Mouse (Mus musculus) adrenal gland, postnatal 4 days (tissue): Measurements from ENCODE around the gene Slc2a5. TPM values are rescaled to one million over a fixed set of nuclear protein-coding genes. Genes with fewer than 3 reads are reported as not detected.

Experiments
- DNase-seq, 2 experiments: peaks; one replicate each; pipeline ENCODE4 v3.0.0; 2021 to 2022; ENCODE audit warnings: low spot score in 2 of 2, mixed read lengths in 2 of 2
- long read RNA-seq, 2 experiments: library from polyadenylated mRNA; stranded (forward); transcript quantifications; one replicate each; pipeline ENCODE4 v2.0.0; 2021
- total RNA-seq, 2 experiments: library from RNA; stranded (reverse); gene quantifications; 2 replicates each; pipeline ENCODE4 v1.2.3; 2021

Gene Slc2a5
- total RNA-seq, result 1 to 10 TPM in 1 of 2 experiments, under 1 TPM in 1; 0.73 to 3.5 TPM
- long read RNA-seq, experiment 1, result 0 reads
- long read RNA-seq, experiment 2, partial matches to known transcripts, result 2 of 2 reads
- long read RNA-seq, experiment 2, other reads (novel, unspliced or antisense), result 0 of 2 reads

- no peak for DNase-seq
Measured at GRCm38 (mm10) chr4:150119055-150119454, at the start of gene Slc2a5. Gene Slc2a5 (plus strand): TSS chr4:150119283.

- no peak for DNase-seq
Measured at GRCm38 (mm10) chr4:150070136-150070535, 48.9 kb upstream of the Slc2a5 start.

- no peak for DNase-seq
Measured at GRCm38 (mm10) chr4:150072416-150073101, 46.5 kb upstream of the Slc2a5 start.

GRCm38 (mm10) chr4:150073102-150073473 lies 46.0 kb upstream of the Slc2a5 start:
- DNase-seq, result peak in 1 of 2 experiments; percentile 35

- no peak for DNase-seq
Measured at GRCm38 (mm10) chr4:150075350-150075749, 43.7 kb upstream of the Slc2a5 start.

GRCm38 (mm10) chr4:150076147-150076546 lies 42.9 kb upstream of the Slc2a5 start:
- DNase-seq, result no peak

GRCm38 (mm10) chr4:150078646-150079045 lies 40.4 kb upstream of the Slc2a5 start:
- no peak for DNase-seq

GRCm38 (mm10) chr4:150079244-150079643 lies 39.8 kb upstream of the Slc2a5 start:
- no peak for DNase-seq

GRCm38 (mm10) chr4:150080330-150080967 lies 38.6 kb upstream of the Slc2a5 start:
- no peak for DNase-seq

GRCm38 (mm10) chr4:150085366-150085765 lies 33.7 kb upstream of the Slc2a5 start:
- no peak for DNase-seq

GRCm38 (mm10) chr4:150086841-150087160 lies 32.3 kb upstream of the Slc2a5 start:
- DNase-seq, result no peak

- DNase-seq, result peak; percentile 67 to 80
Measured at GRCm38 (mm10) chr4:150087161-150087889, 31.8 kb upstream of the Slc2a5 start, which contains the start of gene Gpr157. Gene Gpr157 (plus strand): TSS chr4:150087365.

- no peak for DNase-seq
Measured at GRCm38 (mm10) chr4:150087890-150088530, 31.1 kb upstream of the Slc2a5 start.

GRCm38 (mm10) chr4:150089121-150089520 lies 30.0 kb upstream of the Slc2a5 start:
- DNase-seq, result no peak

GRCm38 (mm10) chr4:150091887-150092582 lies 27.0 kb upstream of the Slc2a5 start:
- peak in 1 of 2 experiments; percentile 40 for DNase-seq

GRCm38 (mm10) chr4:150092583-150092902 lies 26.5 kb upstream of the Slc2a5 start:
- DNase-seq, result no peak

- DNase-seq, result no peak
Measured at GRCm38 (mm10) chr4:150093560-150094462, 25.3 kb upstream of the Slc2a5 start.

GRCm38 (mm10) chr4:150094463-150094789 lies 24.7 kb upstream of the Slc2a5 start:
- no peak for DNase-seq

- no peak for DNase-seq
Measured at GRCm38 (mm10) chr4:150096309-150096708, 22.8 kb upstream of the Slc2a5 start.

- DNase-seq, result no peak
Measured at GRCm38 (mm10) chr4:150097847-150098246, 21.2 kb upstream of the Slc2a5 start.
